Mouse (Mus musculus) CD8-positive naive resting alpha-beta T cell, adult 2 months (primary cell): ENCODE data around the gene Clock.
A peak's percentile ranks its signal among the peaks of the same experiment; 100 is the strongest.

Source experiments
- DNase-seq, 2 experiments: peaks; one replicate each; pipeline ENCODE4 v3.0.0; 2022; ENCODE audit warnings: low read depth in 2 of 2, low spot score in 2 of 2

Gene Clock

GRCm38 (mm10) chr5:76283890-76284289, 20.7 kb downstream of the Clock start:
- no peak for DNase-seq

- no peak for DNase-seq
These were observed 29.6 kb downstream of the Clock start for GRCm38 (mm10) chr5:76274977-76275376.

GRCm38 (mm10) chr5:76250948-76251347, 53.6 kb downstream of the Clock start:
- DNase-seq: no peak

- no peak for DNase-seq
These were observed 58.1 kb downstream of the Clock start for GRCm38 (mm10) chr5:76246539-76246938.

- no peak for DNase-seq
These were observed 59.2 kb downstream of the Clock start for GRCm38 (mm10) chr5:76245419-76245818.

GRCm38 (mm10) chr5:76244430-76244829, 60.2 kb downstream of the Clock start:
- no peak for DNase-seq

GRCm38 (mm10) chr5:76243929-76244328, 60.7 kb downstream of the Clock start:
- DNase-seq: no peak

GRCm38 (mm10) chr5:76243274-76243673, 61.3 kb downstream of the Clock start:
- DNase-seq: no peak

GRCm38 (mm10) chr5:76231171-76231855, 73.3 kb downstream of the Clock start:
- DNase-seq: no peak

GRCm38 (mm10) chr5:76216691-76217090, 87.9 kb downstream of the Clock start:
- DNase-seq: no peak

GRCm38 (mm10) chr5:76208066-76208465, 96.5 kb downstream of the Clock start:
- DNase-seq: no peak

GRCm38 (mm10) chr5:76205886-76206285, 98.7 kb downstream of the Clock start:
- DNase-seq: no peak

GRCm38 (mm10) chr5:76203171-76203570, 101.4 kb downstream of the Clock start:
- no peak for DNase-seq

- no peak for DNase-seq
These were observed 105.2 kb downstream of the Clock start for GRCm38 (mm10) chr5:76199346-76199745.

- no peak for DNase-seq
These were observed 110.1 kb downstream of the Clock start for GRCm38 (mm10) chr5:76194377-76194945.

GRCm38 (mm10) chr5:76193075-76193474, 111.5 kb downstream of the Clock start:
- no peak for DNase-seq

GRCm38 (mm10) chr5:76190609-76191008, 114.0 kb downstream of the Clock start:
- no peak for DNase-seq

- no peak for DNase-seq
These were observed 116.7 kb downstream of the Clock start for GRCm38 (mm10) chr5:76187885-76188284.

GRCm38 (mm10) chr5:76184286-76185080, 120.1 kb downstream of the Clock start:
- DNase-seq: peak; percentile 20 to 35

GRCm38 (mm10) chr5:76183750-76184261, 120.8 kb downstream of the Clock start, which contains the start of gene Tmem165:
Tmem165 (plus strand) TSS chr5:76183880.
- peak; percentile 85 to 87 for DNase-seq

GRCm38 (mm10) chr5:76183043-76183749, 121.4 kb downstream of the Clock start:
- DNase-seq: no peak
